Mouse (Mus musculus) hindbrain, postnatal 0 days (tissue): ENCODE data around the gene Synrg. TPM values are rescaled to one million over a fixed set of nuclear protein-coding genes. Genes with fewer than 3 reads are reported as not detected.
A peak's percentile ranks its signal among the peaks of the same experiment; 100 is the strongest.

ENCODE experiments used
- ATAC-seq: fragments of 200-750 bp; cut with Nextera tagmentation; 2 replicates; pipeline ENCODE4 v1.8.0; 2017; ENCODE audit warnings: mild to moderate bottlenecking, moderate TSS enrichment, moderate library complexity
- DNase-seq: peaks from one replicate; pipeline ENCODE4 v3.0.0-alpha.2; 2015; ENCODE audit warnings: low spot score
- H3K27ac ChIP-seq: fragments of 300-500 bp; sonication (generic); 2 replicates; pipeline ENCODE4 v1.5.1; 2014; ENCODE audit warnings: mild to moderate bottlenecking
- H3K27me3 ChIP-seq: fragments of 300-500 bp; sonication (generic); 2 replicates; pipeline ENCODE4 v1.6.1; 2014; ENCODE audit warnings: low read length, mixed read lengths; ENCODE audit not compliant: insufficient read depth
- H3K36me3 ChIP-seq: fragments of 300-500 bp; sonication (generic); 2 replicates; pipeline ENCODE4 v1.6.1; 2014; ENCODE audit warnings: low read length, mixed read lengths; ENCODE audit not compliant: insufficient read depth
- H3K4me1 ChIP-seq: fragments of 300-500 bp; sonication (generic); 2 replicates; pipeline ENCODE4 v1.6.1; 2014; ENCODE audit warnings: antibody characterized with exemption, low read length, mixed read lengths; ENCODE audit not compliant: insufficient read depth
- H3K4me2 ChIP-seq: fragments of 300-500 bp; sonication (generic); 2 replicates; pipeline ENCODE4 v1.6.1; 2014; ENCODE audit warnings: low read depth, mild to moderate bottlenecking, low read length, moderate library complexity, mixed read lengths
- H3K4me3 ChIP-seq: fragments of 300-500 bp; sonication (generic); 2 replicates; pipeline ENCODE4 v1.5.1; 2014; ENCODE audit warnings: low read length
- H3K9ac ChIP-seq: fragments of 300-500 bp; sonication (generic); replicated peaks from 2 replicates; pipeline ENCODE4 v1.6.1; 2014; ENCODE audit warnings: mild to moderate bottlenecking, low read length, moderate library complexity, mixed read lengths
- H3K9me3 ChIP-seq: fragments of 300-500 bp; sonication (generic); 2 replicates; pipeline ENCODE4 v1.6.1; 2016; ENCODE audit warnings: low read length, mixed read lengths
- CTCF ChIP-seq: IDR thresholded peaks from 2 replicates; pipeline ENCODE4 v1.5.1; 2016; ENCODE audit warnings: antibody characterized with exemption, control low read depth, low read depth
- WGBS: fragments of 180-500 bp; shearing (Covaris S2); extraction: QIAGEN DNeasy Blood & Tissue Kit; methylation state at CpG from one replicate; pipeline ENCODE4 v1.1.7; 2014; 5-methylcytosine and 5-hydroxymethylcytosine counted together
- polyA plus RNA-seq: library from polyadenylated mRNA; unstranded; fragments of >200 nt; fragmentation: Nextera tagmentation; extraction: Ambion mirVana; gene quantifications from 2 replicates; pipeline ENCODE4 v1.2.1, GENCODE M21; 2015
- total RNA-seq: library from RNA; depleted of rRNA; stranded (reverse); fragments of >200 nt; gene quantifications from 2 replicates; pipeline ENCODE4 v1.2.3, GENCODE M21; 2014

Synrg gene
- total and polyA plus RNA-seq, 2 experiments from 2014 or later: 15.0 to 29.2 TPM

DNA sequence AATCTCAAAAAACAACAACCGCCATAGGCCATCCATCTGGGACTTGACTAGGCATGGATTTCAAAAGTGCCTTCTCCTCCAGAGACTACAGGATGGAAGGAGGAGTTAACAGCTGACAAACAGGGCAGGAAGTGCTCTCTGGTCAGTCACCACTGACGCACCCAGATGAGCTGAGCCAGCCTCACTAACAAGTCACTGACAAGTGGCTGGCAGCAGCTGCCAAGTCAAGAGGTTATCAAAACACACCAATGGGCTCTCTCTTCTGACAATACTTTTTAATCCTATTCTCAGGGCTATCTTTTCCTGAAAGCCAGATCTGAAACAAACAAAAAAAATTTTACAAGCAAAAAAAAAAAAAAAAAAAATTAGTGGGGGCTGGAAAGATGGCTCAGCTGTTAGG lies 98.6 kb downstream of the Synrg start:
- H3K36me3 ChIP-seq: no peaks in the 10 kb centered on the region
- no peaks in the 10 kb centered on the region for H3K9me3 ChIP-seq
- peaks cover 10% of the 10 kb centered on the region; the same call in 1 of the 2 replicates for H3K4me1 ChIP-seq

GRCm38 (mm10) chr11:84063631-84064209 lies 99.5 kb downstream of the Synrg start:
- Histone ChIP-seq H3K27me3 (no peaks in the 10 kb centered on the region), H3K4me2 (no peak overlapping the region), H3K9me3 (no peaks in the 10 kb centered on the region), H3K9ac (no peak overlapping the region), H3K4me1 (peaks cover 11% of the 10 kb centered on the region; the same call in 1 of the 2 replicates), H3K36me3 (no peaks in the 10 kb centered on the region), H3K27ac (no peak overlapping the region), H3K4me3 (no peak overlapping the region)
- no peak for DNase-seq
- TF ChIP-seq CTCF: no peak
- no peak for ATAC-seq
- WGBS: 96% methylated on average over 3 of the region's 3 CpGs

More for the DNA sequence above, 98.6 kb downstream of the Synrg start:
- TF ChIP-seq CTCF: no peak
- 68% methylated on average over 2 of the region's 2 CpGs for WGBS
- Histone ChIP-seq H3K4me3 (no peak overlapping the region), H3K27ac (no peak overlapping the region), H3K4me2 (no peak overlapping the region), H3K27me3 (no peaks in the 10 kb centered on the region), H3K9ac (no peak overlapping the region)
- DNase-seq: no peak
- no peak for ATAC-seq

DNA sequence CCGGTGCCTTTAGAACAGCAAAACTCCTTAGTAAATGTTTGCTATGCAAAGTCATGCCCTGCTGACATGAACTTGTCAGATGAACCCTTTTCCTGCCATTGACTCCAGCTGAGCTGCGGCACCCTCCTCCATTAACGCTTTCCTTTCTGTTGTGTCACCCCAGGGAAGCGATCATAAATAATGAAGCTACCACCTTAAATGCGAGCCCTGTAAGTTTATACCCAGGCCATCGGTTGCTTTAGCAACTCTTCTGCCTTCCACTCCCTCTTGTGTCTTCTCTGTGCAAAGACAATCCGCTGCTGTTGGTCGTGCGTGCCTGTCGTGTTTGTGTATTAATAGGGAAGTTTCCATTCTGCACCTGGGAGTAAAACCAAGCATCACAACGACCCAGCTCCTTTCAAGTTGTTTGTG lies 101.8 kb downstream of the Synrg start:
- peak; percentile 67 for DNase-seq

GRCm38 (mm10) chr11:84066927-84067645 lies 102.9 kb downstream of the Synrg start:
- Histone ChIP-seq H3K36me3 (no peaks in the 10 kb centered on the region), H3K27me3 (no peaks in the 10 kb centered on the region), H3K27ac (no peak overlapping the region), H3K9ac (no peak overlapping the region), H3K9me3 (no peaks in the 10 kb centered on the region), H3K4me3 (peak overlapping the region; percentile 71), H3K4me2 (peak overlapping the region; percentile 92), H3K4me1 (peaks cover 11% of the 10 kb centered on the region; the same call in 1 of the 2 replicates)
- 4% methylated on average over 18 of the region's 18 CpGs for WGBS
- no peak for TF ChIP-seq CTCF
- ATAC-seq: no peak
- peak; percentile 34 for DNase-seq

More for the DNA sequence above, 101.8 kb downstream of the Synrg start:
- Histone ChIP-seq H3K9me3 (no peaks in the 10 kb centered on the region), H3K4me3 (no peak overlapping the region), H3K36me3 (no peaks in the 10 kb centered on the region), H3K9ac (no peak overlapping the region), H3K27me3 (no peaks in the 10 kb centered on the region), H3K4me1 (peaks cover 11% of the 10 kb centered on the region; the same call in 1 of the 2 replicates), H3K27ac (no peak overlapping the region), H3K4me2 (peak overlapping the region; percentile 92)
- peak; percentile 75 for TF ChIP-seq CTCF
- WGBS: 6% methylated on average over 11 of the region's 11 CpGs
- ATAC-seq: 0 out of 2 replicates have a peak, but pooled peaks have one; percentile 46

DNA sequence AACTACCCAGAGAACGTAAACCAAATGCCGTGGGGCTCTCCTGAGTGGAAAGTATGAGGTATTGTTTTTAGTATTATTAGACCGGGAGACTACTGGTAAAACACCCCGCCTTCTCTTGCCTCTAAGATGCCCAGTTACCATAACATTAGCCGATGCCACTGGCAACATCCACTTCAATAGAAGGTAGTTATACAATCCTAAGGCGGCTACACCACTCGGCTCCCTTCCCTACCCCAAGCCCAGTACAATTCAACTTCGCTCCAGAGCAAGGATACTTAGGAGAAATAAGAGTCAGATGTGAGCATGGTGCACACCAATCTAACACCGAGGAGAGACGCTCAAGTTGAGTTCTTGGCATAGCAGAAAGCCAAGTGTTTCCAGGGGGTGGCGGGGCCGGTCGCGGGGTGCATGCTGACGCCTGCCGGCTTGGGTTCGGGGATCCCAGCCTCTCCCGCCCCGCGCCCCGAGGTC lies 103.5 kb downstream of the Synrg start:
- 1% methylated on average over 21 of the region's 21 CpGs for WGBS
- no peak for TF ChIP-seq CTCF
- Histone ChIP-seq H3K36me3 (no peaks in the 10 kb centered on the region), H3K9ac (peak overlapping the region; percentile 57), H3K4me3 (peak overlapping the region; percentile 71), H3K27me3 (no peaks in the 10 kb centered on the region), H3K27ac (0 out of 2 replicates have a peak overlapping the region, but pooled peaks have one; percentile 22), H3K4me2 (peak overlapping the region; percentile 92), H3K9me3 (no peaks in the 10 kb centered on the region), H3K4me1 (peaks cover 11% of the 10 kb centered on the region; the same call in 1 of the 2 replicates)
- DNase-seq (peak; percentile 41), ATAC-seq (peak; percentile 57)

- no peaks in the 10 kb centered on the region for H3K36me3 ChIP-seq
- peaks cover 11% of the 10 kb centered on the region; the same call in 1 of the 2 replicates for H3K4me1 ChIP-seq
- H3K27ac ChIP-seq: 0 out of 2 replicates have a peak overlapping the region, but pooled peaks have one; percentile 22
- ATAC-seq (peak; percentile 77), DNase-seq (peak; percentile 84)
- H3K4me2 ChIP-seq: peak overlapping the region; percentile 92
- whole genome bisulfite sequencing: 3% methylated on average over 55 of the region's 63 CpGs
- peak overlapping the region; percentile 57 for H3K9ac ChIP-seq
- H3K27me3 ChIP-seq: no peaks in the 10 kb centered on the region
- peak overlapping the region; percentile 71 for H3K4me3 ChIP-seq
- TF ChIP-seq CTCF: no peak
- H3K9me3 ChIP-seq: no peaks in the 10 kb centered on the region
These were observed 104.2 kb downstream of the Synrg start for GRCm38 (mm10) chr11:84068191-84069033.
